8 mouse cellular contexts compared by ENCODE assay signal in genomic region chr14:56887514-56887880, GRCm38 (mm10). TPM values are rescaled to one million over a fixed set of nuclear protein-coding genes. Genes with fewer than 3 reads are reported as not detected.
DNase-seq lines count a peak whose midpoint lies in the region; ATAC-seq and TF ChIP-seq lines count a peak whose summit lies in the region.

No protein-coding gene starts in this region.

- no peak for ATAC-seq in forebrain, embryonic 16.5 days

- H3K27me3 ChIP-seq in kidney, adult 2 months (replicated peaks; ENCODE audit: control insufficient read depth, insufficient read depth, low read length): no peaks in the 10 kb centered on the region
- H3K27me3 ChIP-seq in forebrain, embryonic 16.5 days (replicated peaks; ENCODE audit: control insufficient read depth, insufficient read depth, low read length): no peaks in the 10 kb centered on the region
- no peaks in the 10 kb centered on the region for H3K27me3 ChIP-seq in midbrain, embryonic 10.5 days (ENCODE audit: low read depth, poor library complexity, severe bottlenecking)

- H3K4me2 ChIP-seq in forebrain, embryonic 16.5 days (ENCODE audit: low read length): peak overlapping the region; percentile 72

- no peaks in the 10 kb centered on the region for H3K9me3 ChIP-seq in forebrain, embryonic 16.5 days (ENCODE audit: control insufficient read depth, low read length)
- H3K9me3 ChIP-seq in midbrain, embryonic 10.5 days (replicated peaks): no peaks in the 10 kb centered on the region

- H3K9ac ChIP-seq in forebrain, embryonic 16.5 days (replicated peaks; ENCODE audit: low read depth, low read length): peak overlapping the region; percentile 94

- H3K4me3 ChIP-seq in kidney, adult 2 months (ENCODE audit: insufficient read depth, low read depth, low read length): peak overlapping the region; percentile 91
- peak overlapping the region; percentile 89 for H3K4me3 ChIP-seq in forebrain, embryonic 16.5 days (replicated peaks; ENCODE audit: low read length)
- peak overlapping the region; percentile 93 for H3K4me3 ChIP-seq in midbrain, embryonic 10.5 days

- peaks cover under 1% of the 10 kb centered on the region for H3K36me3 ChIP-seq in kidney, adult 2 months (ENCODE audit: control insufficient read depth, insufficient read depth, low read length)
- peaks cover 1% of the 10 kb centered on the region; the same call in 1 of the 2 replicates for H3K36me3 ChIP-seq in forebrain, embryonic 16.5 days (ENCODE audit: control insufficient read depth, insufficient read depth)
- H3K36me3 ChIP-seq in midbrain, embryonic 10.5 days: peaks cover 47% of the 10 kb centered on the region

- peak overlapping the region; percentile 97 for H3K27ac ChIP-seq in kidney, adult 2 months (ENCODE audit: insufficient read depth, low read depth, low read length)
- peak overlapping the region; percentile 99 for H3K27ac ChIP-seq in forebrain, embryonic 16.5 days (ENCODE audit: low read length)
- peak overlapping the region; percentile 99 for H3K27ac ChIP-seq in midbrain, embryonic 10.5 days (replicated peaks)

- no peak for TF ChIP-seq POLR2A in kidney, adult 2 months (IDR thresholded peaks at IDR 0.05; ENCODE audit: low read depth, low read length)

- H3K4me1 ChIP-seq in kidney, adult 2 months (ENCODE audit: control insufficient read depth, insufficient read depth, low read length): peaks cover 12% of the 10 kb centered on the region
- peaks cover 20% of the 10 kb centered on the region for H3K4me1 ChIP-seq in forebrain, embryonic 16.5 days (replicated peaks; ENCODE audit: control insufficient read depth, insufficient read depth, low read length)
- peaks cover 20% of the 10 kb centered on the region for H3K4me1 ChIP-seq in midbrain, embryonic 10.5 days

- WGBS in kidney, adult 2 months: 0% methylated on average over 3 of the region's 3 CpGs
- WGBS in forebrain, embryonic 16.5 days: 0% methylated on average over 3 of the region's 3 CpGs
- WGBS in midbrain, embryonic 10.5 days: 0% methylated on average over 3 of the region's 3 CpGs

- DNase-seq in kidney, adult 2 months: no peak
- DNase-seq in kidney, postnatal 25 days: no peak
- peak; percentile 71 for DNase-seq in Muller cell, postnatal 12 days (ENCODE audit: inconsistent ontology term)
- DNase-seq in midbrain, embryonic 10.5 days (ENCODE audit: low spot score): no peak
- DNase-seq in cerebellum, postnatal 25 days: no peak
- no peak for DNase-seq in adrenal gland, adult 18-20 months (ENCODE audit: low spot score in 2 of 2)
- DNase-seq in gastrocnemius, adult 18-20 months (ENCODE audit: low spot score): no peak

- peak; percentile 15; the same call in 1 of the 2 replicates for TF ChIP-seq CTCF in kidney, adult 2 months (conservative IDR thresholded peaks at IDR 0.05; ENCODE audit: insufficient read depth, insufficient read length, low read depth, low read length)

RNA-seq across cellular contexts. Expression of gene Zmym2, which starts 1.0 kb away (rescaled TPM):
- polyA plus RNA-seq in kidney, adult 2 months (2012; rRNA removed): 7.6 and 9.5 TPM in 2 replicates
- 75.6 and 80.0 TPM in 2 replicates for polyA plus RNA-seq in forebrain, embryonic 16.5 days (2015; fragmentation: Nextera tagmentation; extraction: Ambion mirVana)
- polyA plus RNA-seq in midbrain, embryonic 10.5 days (2016; fragmentation: Nextera tagmentation; extraction: Ambion mirVana): 57.3 and 71.1 TPM in 2 replicates
- 10 to 100 TPM; 42.9 to 47.6 TPM for total RNA-seq in adrenal gland, adult 18-20 months (2021)
- total RNA-seq in gastrocnemius, adult 18-20 months (2021): 10 to 100 TPM; 35.2 to 37.1 TPM
